Mouse (Mus musculus): ENCODE measurements around the gene Iqck. TPM values are rescaled to one million over a fixed set of nuclear protein-coding genes. Genes with fewer than 3 reads are reported as not detected.

Gene Iqck
- polyA plus RNA-seq, 1 experiment: 1.1 TPM

DNA sequence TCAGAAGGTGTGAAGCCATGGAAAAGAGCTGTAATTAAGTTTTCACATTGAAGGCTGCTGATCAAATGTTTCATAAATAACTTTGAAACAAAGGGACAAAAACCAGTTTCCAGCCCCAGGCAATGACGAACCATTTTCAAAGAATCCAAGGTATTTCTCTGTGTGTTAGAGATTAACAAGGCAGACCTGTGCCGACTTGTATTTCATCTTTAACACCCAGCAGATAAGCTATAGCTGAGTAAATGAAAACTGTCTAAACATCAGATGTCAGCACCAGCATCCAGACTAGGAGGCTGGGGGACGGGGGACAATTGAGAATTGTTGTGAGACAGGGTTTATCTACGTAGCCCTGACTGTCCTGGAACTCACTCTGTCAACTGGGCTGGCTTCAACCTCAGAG lies 28.4 kb downstream of the Iqck start:
- Histone ChIP-seq H3K4me3 (ENCODE audit: insufficient read depth, low read length) (no peak overlapping the region), H3K4me1 (ENCODE audit: control insufficient read depth, insufficient read depth, low read length) (peaks cover 7% of the 10 kb centered on the region; the same call in 1 of the 2 replicates), H3K27ac (ENCODE audit: insufficient read depth, low read length) (no peak overlapping the region)
- TF ChIP-seq POLR2A (IDR thresholded peaks at IDR 0.05; ENCODE audit: low read depth, low read length) (no peak), CTCF (IDR thresholded peaks at IDR 0.05; ENCODE audit: borderline replicate concordance, insufficient read depth, low read length) (no peak)

DNA sequence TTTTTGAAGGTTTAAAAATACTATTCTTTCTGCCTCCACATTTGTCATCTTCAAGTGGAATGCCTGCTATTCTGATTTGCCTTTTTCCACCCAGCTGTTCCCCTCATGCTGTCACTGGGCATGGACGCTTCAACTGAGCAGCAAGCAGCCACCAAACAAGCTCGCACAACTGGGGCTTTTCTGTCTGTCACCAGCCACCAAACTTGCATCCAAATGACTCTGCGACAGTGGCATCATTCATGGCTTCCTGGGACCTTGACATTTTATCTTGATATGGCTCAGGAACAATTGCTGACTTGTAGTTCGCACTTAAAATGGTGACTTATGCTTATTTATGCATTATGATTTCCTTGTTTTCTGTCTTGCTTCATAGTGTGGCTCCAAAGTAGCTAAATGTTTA lies 29.4 kb downstream of the Iqck start:
- H3K4me3 ChIP-seq (ENCODE audit: insufficient read depth, low read length): no peak overlapping the region
- no peak overlapping the region for H3K27ac ChIP-seq (ENCODE audit: insufficient read depth, low read length)
- peaks cover 7% of the 10 kb centered on the region; the same call in 1 of the 2 replicates for H3K4me1 ChIP-seq (ENCODE audit: control insufficient read depth, insufficient read depth, low read length)
- TF ChIP-seq POLR2A (IDR thresholded peaks at IDR 0.05; ENCODE audit: low read depth, low read length) (no peak), CTCF (IDR thresholded peaks at IDR 0.05; ENCODE audit: borderline replicate concordance, insufficient read depth, low read length) (no peak)

DNA sequence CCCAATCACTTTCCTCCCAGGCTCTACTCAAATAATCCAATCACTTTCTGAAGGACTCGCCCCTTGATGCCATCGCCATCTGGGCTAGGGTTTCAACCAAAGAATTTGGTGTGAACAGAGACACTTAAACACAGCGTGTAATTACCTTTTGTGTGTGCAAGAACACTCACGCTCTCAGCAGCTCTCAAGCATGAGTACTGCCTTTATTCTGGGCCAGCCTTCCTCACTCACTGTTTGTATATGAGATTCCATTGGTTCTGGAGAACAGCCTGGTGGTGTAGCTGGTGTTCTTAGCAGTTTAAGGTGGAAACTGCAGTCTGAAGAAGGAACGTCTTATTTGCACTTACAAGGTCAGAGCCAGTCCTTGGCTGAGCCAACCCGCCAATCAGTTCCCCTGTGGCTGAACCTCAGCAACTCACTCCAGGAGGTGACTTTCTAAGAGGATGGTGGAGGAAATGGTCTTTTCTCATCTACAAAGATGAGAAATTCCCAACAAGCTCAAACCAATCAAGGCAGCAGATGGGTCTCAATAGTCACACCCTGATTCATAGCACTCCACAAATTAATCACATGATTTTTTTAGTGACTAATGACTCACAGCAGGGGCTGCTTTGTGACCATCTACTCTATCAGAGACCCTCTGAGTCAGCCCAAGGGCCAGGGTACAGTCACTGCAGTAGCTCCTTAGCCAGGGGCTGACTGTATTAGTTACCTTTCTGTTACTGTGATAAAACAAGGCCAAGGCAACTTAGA lies 31.9 kb downstream of the Iqck start:
- TF ChIP-seq CTCF (IDR thresholded peaks at IDR 0.05; ENCODE audit: borderline replicate concordance, insufficient read depth, low read length) (no peak), POLR2A (IDR thresholded peaks at IDR 0.05; ENCODE audit: low read depth, low read length) (no peak)
- no peak overlapping the region for H3K4me3 ChIP-seq (ENCODE audit: insufficient read depth, low read length)
- no peak overlapping the region for H3K27ac ChIP-seq (ENCODE audit: insufficient read depth, low read length)
- H3K4me1 ChIP-seq (ENCODE audit: control insufficient read depth, insufficient read depth, low read length): peaks cover 7% of the 10 kb centered on the region; the same call in 1 of the 2 replicates

GRCm38 (mm10) chr7:118889046-118889680 lies 33.6 kb downstream of the Iqck start:
- H3K27ac ChIP-seq (ENCODE audit: insufficient read depth, low read length): no peak overlapping the region
- no peak for TF ChIP-seq POLR2A (IDR thresholded peaks at IDR 0.05; ENCODE audit: low read depth, low read length)
- H3K4me3 ChIP-seq (ENCODE audit: insufficient read depth, low read length): no peak overlapping the region
- H3K4me1 ChIP-seq (ENCODE audit: control insufficient read depth, insufficient read depth, low read length): peaks cover 7% of the 10 kb centered on the region; the same call in 1 of the 2 replicates

GRCm38 (mm10) chr7:118895469-118896450 lies 40.2 kb downstream of the Iqck start:
- TF ChIP-seq POLR2A (IDR thresholded peaks at IDR 0.05; ENCODE audit: low read depth, low read length): no peak
- TF ChIP-seq CTCF (IDR thresholded peaks at IDR 0.05; ENCODE audit: borderline replicate concordance, insufficient read depth, low read length): no peak
- Histone ChIP-seq H3K4me3 (ENCODE audit: insufficient read depth, low read length) (no peak overlapping the region), H3K27ac (ENCODE audit: insufficient read depth, low read length) (no peak overlapping the region), H3K4me1 (ENCODE audit: control insufficient read depth, insufficient read depth, low read length) (no peaks in the 10 kb centered on the region)

- H3K4me3 ChIP-seq (ENCODE audit: insufficient read depth, low read length): no peak overlapping the region
- no peaks in the 10 kb centered on the region for H3K4me1 ChIP-seq (ENCODE audit: control insufficient read depth, insufficient read depth, low read length)
- H3K27ac ChIP-seq (ENCODE audit: insufficient read depth, low read length): no peak overlapping the region
- TF ChIP-seq CTCF (IDR thresholded peaks at IDR 0.05; ENCODE audit: borderline replicate concordance, insufficient read depth, low read length) (no peak), POLR2A (IDR thresholded peaks at IDR 0.05; ENCODE audit: low read depth, low read length) (no peak)
Observed at GRCm38 (mm10) chr7:118898063-118898462, 42.5 kb downstream of the Iqck start.

- H3K4me3 ChIP-seq (ENCODE audit: insufficient read depth, low read length): no peak overlapping the region
- no peak overlapping the region for H3K27ac ChIP-seq (ENCODE audit: insufficient read depth, low read length)
- no peak for TF ChIP-seq POLR2A (IDR thresholded peaks at IDR 0.05; ENCODE audit: low read depth, low read length)
- H3K4me1 ChIP-seq (ENCODE audit: control insufficient read depth, insufficient read depth, low read length): no peaks in the 10 kb centered on the region
Observed at GRCm38 (mm10) chr7:118900090-118900489, 44.5 kb downstream of the Iqck start.

GRCm38 (mm10) chr7:118902944-118903343 lies 47.4 kb downstream of the Iqck start:
- no peaks in the 10 kb centered on the region for H3K4me1 ChIP-seq (ENCODE audit: control insufficient read depth, insufficient read depth, low read length)
- H3K4me3 ChIP-seq (ENCODE audit: insufficient read depth, low read length): no peak overlapping the region
- H3K27ac ChIP-seq (ENCODE audit: insufficient read depth, low read length): no peak overlapping the region
- TF ChIP-seq CTCF (IDR thresholded peaks at IDR 0.05; ENCODE audit: borderline replicate concordance, insufficient read depth, low read length) (no peak), POLR2A (IDR thresholded peaks at IDR 0.05; ENCODE audit: low read depth, low read length) (no peak)

DNA sequence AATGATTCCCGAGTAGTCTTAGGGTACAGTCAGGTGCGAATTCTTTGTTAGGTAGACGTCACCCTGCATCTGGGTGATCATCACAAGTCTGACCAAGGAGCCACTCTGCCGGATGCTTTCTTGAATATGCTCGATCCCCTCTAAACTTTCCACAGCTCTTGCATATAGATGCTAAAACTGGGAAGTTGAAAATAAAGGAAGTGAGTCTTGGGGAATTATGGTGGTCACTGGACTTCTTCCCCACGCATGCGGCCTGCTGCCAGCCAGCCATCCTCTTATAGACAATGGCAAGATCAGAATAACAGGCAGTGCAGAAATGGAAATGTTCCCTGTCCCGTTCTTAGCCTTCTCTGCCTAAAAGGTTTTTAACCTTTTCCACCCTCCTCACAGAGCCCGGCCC lies 48.3 kb downstream of the Iqck start:
- Histone ChIP-seq H3K4me1 (ENCODE audit: control insufficient read depth, insufficient read depth, low read length) (no peaks in the 10 kb centered on the region), H3K4me3 (ENCODE audit: insufficient read depth, low read length) (no peak overlapping the region), H3K27ac (ENCODE audit: insufficient read depth, low read length) (no peak overlapping the region)
- TF ChIP-seq POLR2A (IDR thresholded peaks at IDR 0.05; ENCODE audit: low read depth, low read length) (no peak), CTCF (IDR thresholded peaks at IDR 0.05; ENCODE audit: borderline replicate concordance, insufficient read depth, low read length) (no peak)
